Mouse (Mus musculus) urinary bladder, postnatal 14 days (tissue): ENCODE results near the gene Mllt3.

Experiments
- DNase-seq: peaks from one replicate; pipeline ENCODE4 v3.0.0; 2021; ENCODE audit warnings: low spot score

Gene Mllt3

GRCm38 (mm10) chr4:87880297-87880696 lies 152.9 kb downstream of the Mllt3 start:
- no peak for DNase-seq

- DNase-seq, result no peak
Measured at GRCm38 (mm10) chr4:87878701-87879100, 154.5 kb downstream of the Mllt3 start.

- no peak for DNase-seq
Measured at GRCm38 (mm10) chr4:87870563-87870962, 162.6 kb downstream of the Mllt3 start.

- no peak for DNase-seq
Measured at GRCm38 (mm10) chr4:87866564-87866963, 166.6 kb downstream of the Mllt3 start.

GRCm38 (mm10) chr4:87865848-87866247 lies 167.3 kb downstream of the Mllt3 start:
- no peak for DNase-seq

- DNase-seq, result no peak
Measured at GRCm38 (mm10) chr4:87865041-87865440, 168.1 kb downstream of the Mllt3 start.

- no peak for DNase-seq
Measured at GRCm38 (mm10) chr4:87863212-87863611, 170.0 kb downstream of the Mllt3 start.

GRCm38 (mm10) chr4:87860723-87861122 lies 172.4 kb downstream of the Mllt3 start:
- DNase-seq, result no peak

GRCm38 (mm10) chr4:87859148-87859547 lies 174.0 kb downstream of the Mllt3 start:
- DNase-seq, result no peak

- DNase-seq, result no peak
Measured at GRCm38 (mm10) chr4:87857982-87858381, 175.2 kb downstream of the Mllt3 start.

- DNase-seq, result no peak
Measured at GRCm38 (mm10) chr4:87852461-87852860, 180.7 kb downstream of the Mllt3 start.

- DNase-seq, result peak; percentile 10
Measured at GRCm38 (mm10) chr4:87850051-87850450, 183.1 kb downstream of the Mllt3 start.

GRCm38 (mm10) chr4:87844668-87845210 lies 188.4 kb downstream of the Mllt3 start:
- DNase-seq, result no peak

GRCm38 (mm10) chr4:87840210-87840910 lies 192.8 kb downstream of the Mllt3 start:
- no peak for DNase-seq

GRCm38 (mm10) chr4:87838716-87839115 lies 194.4 kb downstream of the Mllt3 start:
- DNase-seq, result no peak

- DNase-seq, result no peak
Measured at GRCm38 (mm10) chr4:87837471-87838361, 195.4 kb downstream of the Mllt3 start.

- no peak for DNase-seq
Measured at GRCm38 (mm10) chr4:87836257-87836656, 196.9 kb downstream of the Mllt3 start.

GRCm38 (mm10) chr4:87835191-87835590 lies 198.0 kb downstream of the Mllt3 start:
- DNase-seq, result no peak

GRCm38 (mm10) chr4:87834310-87834709 lies 198.9 kb downstream of the Mllt3 start:
- no peak for DNase-seq

GRCm38 (mm10) chr4:87830794-87831306 lies 202.3 kb downstream of the Mllt3 start:
- no peak for DNase-seq

- DNase-seq, result no peak
Measured at GRCm38 (mm10) chr4:87829426-87830063, 203.6 kb downstream of the Mllt3 start.

GRCm38 (mm10) chr4:87826336-87826735 lies 206.8 kb downstream of the Mllt3 start:
- DNase-seq, result no peak
